Mouse (Mus musculus) testis, adult 2 months (tissue): ENCODE results near the gene BC049352. TPM values are rescaled to one million over a fixed set of nuclear protein-coding genes. Genes with fewer than 3 reads are reported as not detected.

Source experiments
- H3K27ac ChIP-seq: fragments of 200-500 bp; 2 replicates; pipeline ENCODE4 v1.5.1; 2012; ENCODE audit warnings: low read depth, low read length; ENCODE audit not compliant: control insufficient read depth, insufficient read depth
- H3K27me3 ChIP-seq: fragments of 200-500 bp; 2 replicates; pipeline ENCODE4 v1.6.1; 2012; ENCODE audit warnings: mild to moderate bottlenecking, low read length, moderate library complexity; ENCODE audit not compliant: control insufficient read depth, insufficient read depth
- H3K36me3 ChIP-seq: fragments of 200-500 bp; 2 replicates; pipeline ENCODE4 v1.6.1; 2012; ENCODE audit warnings: mild to moderate bottlenecking, low read length; ENCODE audit not compliant: control insufficient read depth, insufficient read depth
- H3K4me1 ChIP-seq: fragments of 200-500 bp; 2 replicates; pipeline ENCODE4 v1.6.1; 2012; ENCODE audit warnings: low read length; ENCODE audit not compliant: control insufficient read depth, insufficient read depth
- H3K4me3 ChIP-seq: fragments of 200-500 bp; 2 replicates; pipeline ENCODE4 v1.5.1; 2012; ENCODE audit warnings: low read depth, mild to moderate bottlenecking, low read length, moderate library complexity, mixed read lengths; ENCODE audit not compliant: control insufficient read depth
- CTCF ChIP-seq: fragments of 200-500 bp; IDR thresholded peaks from 2 replicates; pipeline ENCODE4 v1.5.1; 2012; ENCODE audit warnings: low read depth, mild to moderate bottlenecking, inconsistent platforms, low read length, moderate library complexity; ENCODE audit not compliant: control insufficient read depth, insufficient read depth, insufficient replicate concordance
- POLR2A ChIP-seq: fragments of 200-500 bp; IDR thresholded peaks from 2 replicates; pipeline ENCODE4 v1.6.1; 2012; ENCODE audit warnings: low read depth, mild to moderate bottlenecking, inconsistent platforms, low read length, moderate library complexity; ENCODE audit not compliant: control insufficient read depth
- polyA plus RNA-seq: library from polyadenylated mRNA; depleted of rRNA; stranded (reverse); fragments of >200 nt; gene quantifications from 2 replicates; pipeline ENCODE4 v1.2.3, GENCODE M21; 2012

Gene BC049352
- polyA plus RNA-seq, 1 experiment = 0.38 TPM

- Histone ChIP-seq H3K27me3 (no peaks in the 10 kb centered on the region), H3K4me3 (peak overlapping the region; percentile 6; the same call in 1 of the 2 replicates), H3K36me3 (no peaks in the 10 kb centered on the region), H3K4me1 (peaks cover 2% of the 10 kb centered on the region; the same call in 1 of the 2 replicates), H3K27ac (no peak overlapping the region)
- no peak for TF ChIP-seq CTCF
- no peak for TF ChIP-seq POLR2A
Observed at GRCm38 (mm10) chr9:45145533-45146266, 36.1 kb upstream of the BC049352 start.

GRCm38 (mm10) chr9:45146267-45146597 lies 35.6 kb upstream of the BC049352 start:
- Histone ChIP-seq H3K4me3 (peak overlapping the region; percentile 6; the same call in 1 of the 2 replicates), H3K4me1 (peaks cover 2% of the 10 kb centered on the region; the same call in 1 of the 2 replicates), H3K27ac (no peak overlapping the region), H3K36me3 (no peaks in the 10 kb centered on the region), H3K27me3 (no peaks in the 10 kb centered on the region)
- no peak for TF ChIP-seq CTCF
- no peak for TF ChIP-seq POLR2A

- H3K4me3 ChIP-seq = no peak overlapping the region
- no peaks in the 10 kb centered on the region for H3K36me3 ChIP-seq
- peaks cover 2% of the 10 kb centered on the region; the same call in 1 of the 2 replicates for H3K4me1 ChIP-seq
- no peaks in the 10 kb centered on the region for H3K27me3 ChIP-seq
- no peak overlapping the region for H3K27ac ChIP-seq
- no peak for TF ChIP-seq CTCF
- no peak for TF ChIP-seq POLR2A
Observed at GRCm38 (mm10) chr9:45150933-45151332, 30.9 kb upstream of the BC049352 start.

GRCm38 (mm10) chr9:45153361-45153760 lies 28.4 kb upstream of the BC049352 start:
- Histone ChIP-seq H3K4me1 (no peaks in the 10 kb centered on the region; the same call in 1 of the 2 replicates), H3K4me3 (no peak overlapping the region), H3K27me3 (no peaks in the 10 kb centered on the region), H3K36me3 (no peaks in the 10 kb centered on the region), H3K27ac (no peak overlapping the region)
- TF ChIP-seq POLR2A (no peak), CTCF (no peak)

- TF ChIP-seq POLR2A (no peak), CTCF (no peak)
- Histone ChIP-seq H3K4me1 (no peaks in the 10 kb centered on the region; the same call in 1 of the 2 replicates), H3K36me3 (no peaks in the 10 kb centered on the region), H3K4me3 (no peak overlapping the region), H3K27ac (no peak overlapping the region), H3K27me3 (no peaks in the 10 kb centered on the region)
Observed at GRCm38 (mm10) chr9:45167903-45168302, 13.9 kb upstream of the BC049352 start.

GRCm38 (mm10) chr9:45170150-45170549 lies 11.7 kb upstream of the BC049352 start:
- H3K27me3 ChIP-seq = no peaks in the 10 kb centered on the region

GRCm38 (mm10) chr9:45171073-45171610 lies 10.7 kb upstream of the BC049352 start:
- no peaks in the 10 kb centered on the region for H3K36me3 ChIP-seq
- H3K27ac ChIP-seq = no peak overlapping the region
- no peaks in the 10 kb centered on the region for H3K27me3 ChIP-seq
- no peak for TF ChIP-seq POLR2A
- TF ChIP-seq CTCF = no peak
- no peaks in the 10 kb centered on the region; the same call in 1 of the 2 replicates for H3K4me1 ChIP-seq
- H3K4me3 ChIP-seq = no peak overlapping the region

More at GRCm38 (mm10) chr9:45170150-45170549, 11.7 kb upstream of the BC049352 start:
- TF ChIP-seq CTCF = no peak
- TF ChIP-seq POLR2A = no peak
- H3K36me3 ChIP-seq = no peaks in the 10 kb centered on the region
- no peak overlapping the region for H3K27ac ChIP-seq
- no peak overlapping the region for H3K4me3 ChIP-seq
- no peaks in the 10 kb centered on the region; the same call in 1 of the 2 replicates for H3K4me1 ChIP-seq

GRCm38 (mm10) chr9:45173475-45173874 lies 8.3 kb upstream of the BC049352 start:
- TF ChIP-seq POLR2A = no peak
- TF ChIP-seq CTCF = no peak
- H3K27ac ChIP-seq = no peak overlapping the region
- no peak overlapping the region for H3K4me3 ChIP-seq
- H3K27me3 ChIP-seq = no peaks in the 10 kb centered on the region
- no peaks in the 10 kb centered on the region; the same call in 1 of the 2 replicates for H3K4me1 ChIP-seq
- no peaks in the 10 kb centered on the region for H3K36me3 ChIP-seq
